Comparison of ENCODE assay signal across 8 mouse cellular contexts in genomic region chr1:152531498-152531897, GRCm38 (mm10).
A peak's percentile ranks its signal among the peaks of the same experiment; 100 is the strongest.
DNase-seq lines count a peak whose midpoint lies in the region.

No protein-coding gene starts in this region.

- H3K4me1 ChIP-seq in heart, embryonic 10.5 days: peaks cover 61% of the 10 kb centered on the region

- no peaks in the 10 kb centered on the region for H3K9me3 ChIP-seq in heart, embryonic 10.5 days

- DNase-seq in thymus, postnatal 4 days: peak; percentile 29
- no peak for DNase-seq in thymus, postnatal 10 days (ENCODE audit: low spot score in 2 of 2)
- no peak for DNase-seq in heart, embryonic 10.5 days (ENCODE audit: low spot score)
- peak; percentile 68 for DNase-seq in kidney, postnatal 14 days
- peak; percentile 42 for DNase-seq in yolk sac, embryonic 10.5 days (ENCODE audit: low spot score)
- no peak for DNase-seq in thymus, postnatal 0 days (ENCODE audit: low spot score)
- DNase-seq in urinary bladder, postnatal 25 days (ENCODE audit: low spot score): no peak
- no peak for DNase-seq in urinary bladder, postnatal 36 days (ENCODE audit: low spot score in 2 of 2)

- WGBS in heart, embryonic 10.5 days: 11% methylated on average over 15 of the region's 15 CpGs

- peaks cover 61% of the 10 kb centered on the region for H3K36me3 ChIP-seq in heart, embryonic 10.5 days

- H3K27me3 ChIP-seq in heart, embryonic 10.5 days (ENCODE audit: insufficient read depth, poor library complexity, severe bottlenecking): no peaks in the 10 kb centered on the region

- peak overlapping the region; percentile 81 for H3K27ac ChIP-seq in heart, embryonic 10.5 days

- peak overlapping the region; percentile 22; the same call in 1 of the 2 replicates for H3K4me3 ChIP-seq in heart, embryonic 10.5 days

Comparison
In these comparisons a context has a peak if more than half of its experiments do, and no peak if none do; other contexts are left out.
1. DNase-seq: peak in thymus, postnatal 4 days (single experiment), kidney, postnatal 14 days (single experiment) and yolk sac, embryonic 10.5 days (single experiment); none in thymus, postnatal 10 days (0 of 2), heart, embryonic 10.5 days (single experiment), thymus, postnatal 0 days (single experiment), urinary bladder, postnatal 25 days (single experiment) and urinary bladder, postnatal 36 days (0 of 2).